Mouse (Mus musculus): ENCODE results near the gene Kat6b.
"Not testable (repeated sequence)": the region's sequence is repeated elsewhere in the genome, so short reads cannot be mapped to it uniquely, and the experiment has no call there.

Kat6b gene

DNA sequence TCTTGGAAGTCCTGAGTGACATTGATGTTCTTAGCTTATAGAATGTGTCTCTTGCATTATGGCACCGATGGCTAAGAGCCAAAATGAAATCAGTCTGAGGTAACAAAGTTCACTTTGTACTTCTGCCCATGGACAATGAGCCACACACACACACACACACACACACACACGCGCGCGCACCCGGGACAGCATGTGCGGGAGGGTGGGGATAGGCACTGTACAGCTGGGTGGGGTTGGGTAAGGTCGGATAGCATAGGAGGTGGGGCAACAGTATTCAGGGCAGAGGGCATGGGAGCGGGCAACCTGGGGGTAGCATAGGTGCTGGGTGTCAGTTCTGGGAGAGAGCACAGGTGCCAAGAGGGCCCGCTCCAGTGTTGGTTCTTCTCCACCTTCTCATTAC lies 3.5 kb downstream of the Kat6b start:
- DNase-seq (ENCODE audit: low read depth, low spot score): no peak

GRCm38 (mm10) chr14:21485961-21486520 lies 4.8 kb downstream of the Kat6b start:
- no peak for DNase-seq (ENCODE audit: low read depth, low spot score)

- DNase-seq (ENCODE audit: low read depth, low spot score): not testable (repeated sequence)
These were observed 5.9 kb downstream of the Kat6b start for GRCm38 (mm10) chr14:21487135-21487534.

DNA sequence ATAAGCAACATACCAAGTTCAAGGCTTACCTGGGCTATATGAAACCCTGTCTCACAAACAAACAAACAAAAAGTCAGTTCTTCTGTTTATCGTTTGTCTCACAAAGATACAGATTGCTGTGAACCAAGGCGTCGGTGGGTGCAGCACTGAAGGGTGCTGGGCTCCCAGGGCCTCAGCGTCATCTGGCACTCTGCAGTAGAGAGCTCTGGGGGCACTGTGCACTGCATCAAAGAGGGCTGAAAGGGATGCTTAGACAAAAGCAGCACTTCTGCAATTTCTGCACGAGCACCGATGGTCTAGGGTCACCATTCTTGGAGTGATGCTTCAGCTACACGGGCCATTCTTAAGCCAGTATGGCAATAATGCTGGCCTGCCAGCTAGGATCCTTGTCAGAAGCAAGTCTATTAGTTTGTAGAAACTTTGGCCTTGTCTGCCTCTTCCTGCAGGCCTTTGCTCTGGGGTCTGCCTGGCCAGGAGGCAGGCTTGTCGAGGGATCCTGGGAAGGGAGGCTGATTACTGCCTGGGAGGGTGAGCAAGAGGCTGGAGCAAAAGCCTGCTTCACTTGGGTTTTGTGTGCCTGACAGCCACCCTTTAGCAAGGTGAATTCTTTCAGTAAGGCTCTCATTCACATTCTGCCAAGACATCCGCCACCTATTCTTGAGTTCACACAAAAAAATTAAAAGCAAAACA lies 7.3 kb downstream of the Kat6b start:
- not testable (repeated sequence) for DNase-seq (ENCODE audit: low read depth, low spot score)

DNA sequence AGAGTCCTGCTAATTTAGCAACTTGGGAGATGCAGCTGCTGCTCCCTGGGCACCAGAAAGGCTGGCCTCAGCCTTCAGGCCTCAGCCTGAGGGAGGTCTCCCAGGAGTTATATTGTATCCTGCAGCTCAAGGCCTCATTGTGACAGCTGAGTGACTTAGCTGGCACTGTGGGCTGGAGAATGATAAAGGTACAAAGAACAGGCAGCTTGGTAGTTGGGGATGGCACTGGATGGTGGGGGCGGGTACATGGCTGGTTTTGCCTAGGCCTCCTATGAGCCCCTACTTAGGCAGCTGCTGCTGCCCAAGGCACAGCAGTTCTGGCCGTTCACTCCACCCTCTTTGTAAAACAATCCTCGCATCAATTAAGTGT lies 7.9 kb downstream of the Kat6b start:
- DNase-seq (ENCODE audit: low read depth, low spot score): no peak

DNA sequence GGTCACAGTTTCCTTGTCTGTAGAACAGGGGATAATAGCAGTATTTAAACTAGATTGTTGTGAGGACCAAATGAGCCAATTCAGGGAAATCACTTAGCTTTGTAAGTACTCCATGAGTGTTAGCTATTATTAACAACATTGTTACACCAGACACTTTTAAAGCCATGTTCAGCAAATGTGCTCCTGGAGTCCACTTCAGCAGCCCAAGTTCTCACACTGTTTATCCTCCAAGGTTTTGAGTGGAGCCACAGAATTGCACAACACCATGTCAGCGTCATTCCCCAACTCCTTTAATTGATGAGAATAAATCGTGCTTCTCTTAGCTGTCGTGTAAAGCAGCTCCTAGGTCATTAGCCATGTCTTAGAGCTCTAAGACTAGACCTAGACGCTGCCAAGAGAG lies 8.9 kb downstream of the Kat6b start:
- DNase-seq (ENCODE audit: low read depth, low spot score): no peak

DNA sequence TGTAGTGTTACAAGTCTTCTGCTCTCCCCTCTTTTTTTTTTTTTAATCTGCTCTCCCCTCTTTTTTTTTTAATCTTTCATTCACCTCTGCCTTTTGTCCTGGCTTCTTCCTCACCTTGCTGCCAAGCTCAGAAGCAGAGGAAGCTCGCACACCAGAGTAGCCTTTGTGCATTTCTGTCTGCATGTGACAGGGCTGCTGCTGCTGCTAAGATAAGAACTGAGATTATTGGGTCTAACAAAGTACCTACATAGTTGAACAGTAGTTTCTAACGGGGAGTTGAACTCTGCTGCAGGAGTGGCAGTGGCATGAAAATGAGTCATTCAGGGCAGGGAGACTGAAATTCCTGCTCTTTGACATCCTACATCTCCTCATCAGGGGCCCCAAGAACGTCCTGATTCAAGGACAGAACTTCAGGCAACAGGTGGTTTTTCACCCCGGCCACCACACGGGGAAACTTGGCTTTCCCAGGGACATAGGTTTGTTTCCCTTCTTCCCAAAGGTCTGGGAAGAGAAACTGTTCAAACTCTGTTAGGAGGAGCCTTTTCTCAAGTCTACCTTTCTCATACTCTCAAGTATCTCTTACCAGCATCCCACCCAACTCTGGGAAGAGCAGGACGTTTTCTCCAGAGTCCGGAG lies 17.2 kb downstream of the Kat6b start:
- DNase-seq (ENCODE audit: low read depth, low spot score): no peak

GRCm38 (mm10) chr14:21499011-21499581 lies 17.9 kb downstream of the Kat6b start:
- DNase-seq (ENCODE audit: low read depth, low spot score): no peak

GRCm38 (mm10) chr14:21499631-21500153 lies 18.5 kb downstream of the Kat6b start:
- DNase-seq (ENCODE audit: low read depth, low spot score): peak; percentile 36

GRCm38 (mm10) chr14:21500154-21501047 lies 19.2 kb downstream of the Kat6b start:
- peak; percentile 100 for DNase-seq (ENCODE audit: low read depth, low spot score)

DNA sequence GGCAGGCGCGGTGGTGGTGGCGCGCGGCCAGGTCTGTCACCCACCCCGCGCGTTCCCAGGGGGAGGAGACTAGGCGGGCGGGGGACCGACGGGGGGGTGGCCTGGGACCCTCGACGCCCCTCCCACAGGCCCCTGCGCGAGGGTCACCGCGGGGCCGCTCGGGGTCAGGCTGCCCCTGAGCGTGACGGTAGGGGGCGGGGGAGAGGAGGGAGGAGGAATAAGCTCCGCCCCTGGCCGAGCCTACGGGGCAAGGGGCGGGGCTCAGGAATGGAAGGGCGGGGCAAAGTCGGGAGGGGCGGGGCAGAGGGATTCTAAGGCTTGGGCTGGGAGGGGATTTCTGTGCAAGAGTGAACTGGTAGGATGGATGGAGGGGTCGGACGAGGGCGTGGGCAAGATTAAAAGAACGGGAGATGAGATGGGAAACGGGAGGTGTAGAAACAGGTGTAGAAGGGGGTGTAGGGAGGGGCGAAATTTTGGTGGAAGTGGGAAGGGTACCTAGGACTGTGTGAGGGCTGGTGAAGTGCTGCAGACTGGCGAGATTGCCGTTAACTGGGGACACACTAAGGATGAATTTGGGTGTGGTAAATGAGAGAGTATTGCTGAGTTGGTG lies 19.9 kb downstream of the Kat6b start:
- DNase-seq (ENCODE audit: low read depth, low spot score): peak; percentile 89

GRCm38 (mm10) chr14:21505036-21505435 lies 23.8 kb downstream of the Kat6b start:
- DNase-seq (ENCODE audit: low read depth, low spot score): no peak

DNA sequence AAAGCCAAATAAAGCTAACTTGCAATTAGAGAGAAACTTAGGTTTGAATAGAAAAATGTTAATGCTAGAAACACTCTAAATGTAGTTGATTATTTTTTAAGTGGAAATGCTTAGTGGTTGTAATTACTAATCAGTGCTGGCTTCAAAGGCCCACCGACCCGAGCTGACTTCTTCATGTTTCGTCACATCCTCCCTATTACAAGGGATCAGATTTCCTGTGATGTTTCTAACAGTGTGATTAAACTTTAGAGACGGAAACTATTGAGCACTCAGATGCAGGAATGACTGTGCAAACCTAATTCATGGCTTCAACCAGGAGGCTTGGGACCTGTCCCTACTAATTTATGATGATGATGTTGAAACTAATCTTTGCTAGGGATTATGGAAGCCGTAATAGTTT lies 25.8 kb downstream of the Kat6b start:
- no peak for DNase-seq (ENCODE audit: low read depth, low spot score)

DNA sequence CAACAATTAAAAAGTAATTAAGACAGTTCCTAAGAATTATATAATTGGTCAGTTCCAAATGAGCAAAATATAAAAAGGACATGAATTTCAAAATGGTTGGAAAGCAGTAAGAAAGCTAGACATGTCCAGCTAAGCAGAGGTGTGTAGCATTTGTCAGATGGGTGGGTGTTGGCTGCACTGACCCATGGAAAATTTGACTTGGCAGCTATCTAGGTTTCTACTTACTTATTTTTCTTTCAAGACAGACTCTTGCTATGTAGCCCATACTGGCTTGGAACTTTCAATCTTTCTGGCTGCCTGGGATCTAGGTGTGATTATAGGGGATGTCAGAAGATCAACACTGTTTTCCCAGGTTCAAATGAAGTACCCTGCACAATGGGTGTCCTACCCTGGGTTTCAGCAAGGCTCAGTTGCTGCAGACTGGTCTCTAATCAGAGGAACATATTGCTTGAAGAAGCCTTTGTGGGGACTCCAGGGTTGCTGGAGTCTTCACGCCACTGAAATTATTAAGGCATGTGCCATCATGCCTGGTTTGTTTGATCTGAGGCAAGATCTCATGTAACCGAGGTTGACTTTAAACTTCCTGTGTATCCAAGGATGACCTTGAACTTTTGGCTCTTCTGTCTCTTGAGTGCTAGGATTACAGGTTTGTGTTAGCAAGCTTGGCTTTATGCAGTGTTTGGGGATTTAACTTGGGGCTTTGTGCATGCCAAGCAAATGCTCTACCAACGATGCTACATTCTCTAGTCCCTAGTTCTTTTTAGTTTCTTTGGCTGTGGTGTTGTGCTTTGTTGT lies 28.1 kb downstream of the Kat6b start:
- DNase-seq (ENCODE audit: low read depth, low spot score): no peak

DNA sequence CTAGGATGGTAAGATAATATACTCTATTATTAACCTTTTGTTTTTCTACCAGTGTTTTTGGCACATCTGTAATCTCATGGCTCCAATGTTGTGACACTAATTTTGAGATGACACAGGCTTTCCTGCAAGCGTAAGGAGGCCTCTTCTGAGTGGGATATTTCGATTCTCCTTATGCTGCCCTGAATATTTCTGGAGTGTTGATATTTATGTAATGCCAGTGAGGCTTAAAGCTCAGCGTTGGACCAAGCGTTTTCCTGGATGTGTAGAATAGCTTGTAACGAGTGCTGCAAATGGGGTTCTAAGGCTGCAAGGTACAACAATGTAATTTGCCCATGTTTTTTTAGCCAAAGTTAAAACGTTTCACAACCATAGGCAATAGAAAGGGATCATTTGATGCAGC lies 30.2 kb downstream of the Kat6b start:
- no peak for DNase-seq (ENCODE audit: low read depth, low spot score)

DNA sequence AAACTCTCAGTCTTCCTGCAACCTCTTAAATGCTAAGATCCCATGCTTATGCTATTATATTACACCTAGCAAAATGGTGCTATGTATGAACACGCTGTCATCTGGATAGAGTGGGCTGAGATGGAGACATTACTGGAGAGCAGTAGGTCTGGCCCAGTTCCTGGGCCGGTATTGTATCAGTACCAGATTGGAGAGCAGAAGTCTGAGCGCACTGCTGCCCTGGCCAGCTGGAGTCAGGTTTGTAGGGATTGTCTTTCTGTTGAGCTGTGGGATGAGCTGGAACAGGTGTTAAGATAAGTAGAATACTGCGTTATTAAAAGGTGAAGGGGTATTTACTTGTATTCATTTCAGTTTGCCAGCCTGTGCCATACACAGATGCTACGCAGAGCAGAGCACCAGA lies 34.3 kb downstream of the Kat6b start:
- DNase-seq (ENCODE audit: low read depth, low spot score): no peak

DNA sequence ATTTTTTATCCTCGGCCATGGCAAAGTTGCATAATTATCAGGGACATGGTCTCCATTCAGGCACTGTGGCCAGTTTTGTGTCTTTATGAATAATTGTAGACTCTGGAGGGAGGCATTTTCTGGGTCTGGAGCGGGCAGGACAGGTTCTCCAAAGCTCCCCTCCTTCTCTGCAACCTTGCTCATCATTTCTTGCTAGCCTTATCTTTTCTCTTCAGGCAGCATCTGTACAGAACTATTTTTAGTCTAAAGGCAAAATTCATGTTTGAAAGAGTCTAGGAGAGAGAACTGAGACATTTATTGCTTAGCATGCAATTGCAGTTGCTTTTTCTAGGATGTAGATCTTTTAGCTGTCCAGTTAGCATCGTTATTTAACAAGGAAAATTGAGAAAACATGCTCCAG lies 38.1 kb downstream of the Kat6b start:
- no peak for DNase-seq (ENCODE audit: low read depth, low spot score)

GRCm38 (mm10) chr14:21520496-21520895 lies 39.3 kb downstream of the Kat6b start:
- DNase-seq (ENCODE audit: low read depth, low spot score): no peak

DNA sequence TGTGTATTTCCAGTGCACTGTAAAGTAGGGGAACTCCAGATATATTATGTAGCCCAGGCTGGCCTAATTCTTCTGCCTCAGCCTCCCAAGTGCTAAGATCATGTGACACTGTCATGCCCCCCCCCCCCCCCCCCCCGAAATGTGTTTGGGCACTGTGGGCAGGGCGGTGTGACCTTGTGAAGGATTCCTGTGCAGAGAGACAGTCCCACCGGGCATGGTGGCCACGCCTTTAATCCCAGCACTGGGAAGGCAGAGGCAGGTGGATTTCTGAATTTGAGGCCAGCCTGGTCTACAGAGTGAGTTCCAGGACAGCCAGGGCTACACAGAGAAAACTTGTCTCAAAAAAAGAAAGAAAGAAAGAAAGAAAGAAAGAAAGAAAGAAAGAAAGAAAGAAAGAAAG lies 40.3 kb downstream of the Kat6b start:
- DNase-seq (ENCODE audit: low read depth, low spot score): not testable (repeated sequence)

- no peak for DNase-seq (ENCODE audit: low read depth, low spot score)
These were observed 41.2 kb downstream of the Kat6b start for GRCm38 (mm10) chr14:21522312-21522978.
